Mouse (Mus musculus) CH12.LX (cell line): ENCODE measurements around the gene Sdhd. TPM values are rescaled to one million over a fixed set of nuclear protein-coding genes. Genes with fewer than 3 reads are reported as not detected.
A peak's percentile ranks its signal among the peaks of the same experiment; 100 is the strongest.

Experiments
- DNase-seq: peaks from one replicate; pipeline ENCODE4 v3.0.0-alpha.2; 2013; ENCODE audit errors: extremely low read depth
- H3K27ac ChIP-seq: 2 replicates; pipeline ENCODE4 v1.5.1; 2012; ENCODE audit warnings: low read depth, mild to moderate bottlenecking, control low read depth, moderate library complexity; ENCODE audit not compliant: insufficient read depth
- H3K27me3 ChIP-seq: replicated peaks from 2 replicates; pipeline ENCODE3; 2012; ENCODE audit warnings: inconsistent platforms
- H3K36me3 ChIP-seq, 2 experiments: replicated peaks in 1 of 2; 2 replicates each; pipeline versions ENCODE3 to v1.6.1; 2012; ENCODE audit warnings: inconsistent platforms in 1 of 2, low read length in 1 of 2, mild to moderate bottlenecking in 1 of 2, mixed read lengths in 1 of 2, moderate library complexity in 1 of 2; ENCODE audit not compliant: control insufficient read depth in 1 of 2, insufficient read depth in 1 of 2
- H3K4me1 ChIP-seq, 2 experiments: 2 replicates each; pipeline ENCODE4 v1.6.1; 2012; ENCODE audit warnings: inconsistent platforms in 1 of 2, moderate library complexity in 1 of 2; ENCODE audit not compliant: insufficient read depth in 2 of 2, control insufficient read depth in 1 of 2
- H3K4me2 ChIP-seq: 2 replicates; pipeline ENCODE4 v1.6.1; 2012; ENCODE audit warnings: low read depth, mild to moderate bottlenecking, control low read depth; ENCODE audit not compliant: poor library complexity, insufficient read depth, severe bottlenecking
- H3K4me3 ChIP-seq, 3 experiments: fragments of 150-350 bp in 1 of 3; sonication (generic) in 1 of 3; replicated peaks in 1 of 3; 2 replicates each; pipeline versions ENCODE3 to v1.5.1; 2011 to 2012; ENCODE audit warnings: low read depth in 2 of 3, low read length in 2 of 3, mild to moderate bottlenecking in 2 of 3, moderate library complexity in 2 of 3, control low read depth in 1 of 3, improper control_type of control experiment in 1 of 3, inconsistent platforms in 1 of 3, mixed read lengths in 1 of 3; ENCODE audit not compliant: poor library complexity in 1 of 3
- H3K79me2 ChIP-seq: replicated peaks from 2 replicates; pipeline ENCODE4 v1.6.1; 2012; ENCODE audit warnings: mild to moderate bottlenecking, moderate library complexity; ENCODE audit not compliant: control insufficient read depth, poor library complexity, insufficient read depth, severe bottlenecking; ENCODE audit errors: extremely low read depth
- H3K9ac ChIP-seq: 2 replicates; pipeline ENCODE4 v1.6.1; 2012; ENCODE audit warnings: low read depth, mild to moderate bottlenecking, control low read depth, moderate library complexity; ENCODE audit not compliant: insufficient read depth
- H3K9me3 ChIP-seq: replicated peaks from 2 replicates; pipeline ENCODE3; 2012; ENCODE audit warnings: low read length, inconsistent platforms, mixed read lengths
- BHLHE40 ChIP-seq: IDR thresholded peaks from 2 replicates; pipeline ENCODE4 v1.6.1; 2011; ENCODE audit warnings: mild to moderate bottlenecking, low read depth, low read length, improper control_type of control experiment
- CHD2 ChIP-seq: IDR thresholded peaks from 2 replicates; pipeline ENCODE4 v1.6.1; 2011; ENCODE audit warnings: low read length, improper control_type of control experiment
- CTCF ChIP-seq, 2 experiments: IDR thresholded peaks in 1 of 2; conservative IDR thresholded peaks in 1 of 2; 2 replicates each; pipeline ENCODE4 v1.5.1; 2011 to 2012; ENCODE audit warnings: low read depth in 2 of 2, low read length in 2 of 2, improper control_type of control experiment in 1 of 2, inconsistent platforms in 1 of 2, mild to moderate bottlenecking in 1 of 2, moderate library complexity in 1 of 2
- E2F4 ChIP-seq: IDR thresholded peaks from 2 replicates; pipeline ENCODE4 v1.6.1; 2011; ENCODE audit warnings: low read depth, low read length, improper control_type of control experiment; ENCODE audit not compliant: insufficient replicate concordance
- EP300 ChIP-seq: IDR thresholded peaks from 2 replicates; pipeline ENCODE4 v1.6.1; 2011; ENCODE audit warnings: low read length, improper control_type of control experiment
- ETS1 ChIP-seq: conservative IDR thresholded peaks from 2 replicates; pipeline ENCODE4 v1.6.1; 2012; ENCODE audit warnings: low read depth, mild to moderate bottlenecking, inconsistent platforms, low read length, improper control_type of control experiment, moderate library complexity
- JUN ChIP-seq: IDR thresholded peaks from 2 replicates; pipeline ENCODE4 v1.6.1; 2011; ENCODE audit warnings: low read depth, mild to moderate bottlenecking, low read length, improper control_type of control experiment, moderate library complexity; ENCODE audit not compliant: insufficient read depth
- KAT2A ChIP-seq: IDR thresholded peaks from 2 replicates; pipeline ENCODE4 v1.6.1; 2012; ENCODE audit warnings: low read length, improper control_type of control experiment, inconsistent platforms; ENCODE audit not compliant: insufficient replicate concordance
- MAFK ChIP-seq: IDR thresholded peaks from 2 replicates; pipeline ENCODE4 v1.6.1; 2011; ENCODE audit warnings: low read length, improper control_type of control experiment; ENCODE audit not compliant: insufficient replicate concordance
- MAZ ChIP-seq: IDR thresholded peaks from 2 replicates; pipeline ENCODE4 v1.6.1; 2012; ENCODE audit warnings: low read depth, mild to moderate bottlenecking, inconsistent platforms, low read length, improper control_type of control experiment, moderate library complexity
- MEF2A ChIP-seq: IDR thresholded peaks from 2 replicates; pipeline ENCODE4 v1.6.1; 2014; ENCODE audit warnings: low read depth, mild to moderate bottlenecking, inconsistent platforms, low read length, improper control_type of control experiment, borderline replicate concordance
- MXI1 ChIP-seq: IDR thresholded peaks from 2 replicates; pipeline ENCODE4 v1.6.1; 2011; ENCODE audit warnings: mild to moderate bottlenecking, low read depth, low read length, improper control_type of control experiment
- MYC ChIP-seq: IDR thresholded peaks from 2 replicates; pipeline ENCODE4 v1.6.1; 2011; ENCODE audit warnings: low read depth, mild to moderate bottlenecking, improper control_type of control experiment, low read length
- NRF1 ChIP-seq: IDR thresholded peaks from 2 replicates; pipeline ENCODE4 v1.6.1; 2014; ENCODE audit warnings: low read depth, mild to moderate bottlenecking, inconsistent platforms, low read length, improper control_type of control experiment, moderate library complexity
- PAX5 ChIP-seq: IDR thresholded peaks from 2 replicates; pipeline ENCODE4 v1.6.1; 2012; ENCODE audit warnings: low read length, inconsistent platforms, mixed read lengths
- POLR2AphosphoS2 ChIP-seq: IDR thresholded peaks from 2 replicates; pipeline ENCODE4 v1.6.1; 2011; ENCODE audit warnings: low read depth, low read length, improper control_type of control experiment
- RAD21 ChIP-seq: IDR thresholded peaks from 2 replicates; pipeline ENCODE4 v1.6.1; 2011; ENCODE audit warnings: low read depth, mild to moderate bottlenecking, low read length, improper control_type of control experiment, moderate library complexity
- SIN3A ChIP-seq: IDR thresholded peaks from 2 replicates; pipeline ENCODE4 v1.6.1; 2012; ENCODE audit warnings: low read length, improper control_type of control experiment, inconsistent platforms
- USF1 ChIP-seq: IDR thresholded peaks from 2 replicates; pipeline ENCODE4 v1.6.1; 2014; ENCODE audit warnings: low read depth, mild to moderate bottlenecking, inconsistent platforms, low read length, improper control_type of control experiment
- USF2 ChIP-seq: conservative IDR thresholded peaks from 2 replicates; pipeline ENCODE4 v1.6.1; 2011; ENCODE audit warnings: low read depth, low read length, improper control_type of control experiment
- ZC3H11A ChIP-seq: IDR thresholded peaks from 2 replicates; pipeline ENCODE4 v1.6.1; 2012; ENCODE audit warnings: low read depth, mild to moderate bottlenecking, inconsistent platforms, low read length, improper control_type of control experiment
- ZMIZ1 ChIP-seq: IDR thresholded peaks from 2 replicates; pipeline ENCODE4 v1.6.1; 2012; ENCODE audit warnings: low read depth, mild to moderate bottlenecking, inconsistent platforms, low read length, improper control_type of control experiment
- dilution Hi-C: fragments of 300-500 bp; cut with MboI; formaldehyde crosslinking; loops from 2 replicates; pipeline ENCODE4 v1.14.3; 2020; ENCODE audit warnings: low sequenced_read_pairs; ENCODE audit not compliant: extremely low pct_unique_long_range_greater_than_20kb, extremely low pct_ligation_motif_present
- in situ Hi-C: fragments of 300-500 bp; cut with MboI; formaldehyde crosslinking; loops from 3 replicates; pipeline ENCODE4 v1.14.3; 2019; ENCODE audit warnings: low sequenced_read_pairs, low pct_ligation_motif_present, low pct_unique_long_range_greater_than_20kb, mixed read lengths
- polyA plus RNA-seq: library from polyadenylated mRNA; unstranded; fragments of >175 nt; gene quantifications from 2 replicates; pipeline ENCODE4 v1.2.1, GENCODE M21; 2012; ENCODE audit warnings: low read depth; ENCODE audit not compliant: insufficient read length
- total RNA-seq, 2 experiments: library from RNA; depleted of rRNA; stranded (reverse); fragments of 300-350 nt in 1 of 2; fragments of >200 nt in 1 of 2; gene quantifications; 2 replicates each; pipeline ENCODE4 v1.2.3; 2012 to 2014

Gene Sdhd
- total and polyA plus RNA-seq, 3 experiments: 215 to 407 (median 240) TPM

- peak overlapping the region; percentile 62 for H3K27ac ChIP-seq
- peaks cover 26 to 48% of the 10 kb centered on the region in 2 experiments for H3K36me3 ChIP-seq
- peaks cover 47% of the 10 kb centered on the region for H3K79me2 ChIP-seq
- peak overlapping the region; percentile 92 for H3K9ac ChIP-seq
- peak overlapping the region; percentile 80 to 98 (median 84) for H3K4me3 ChIP-seq
- in situ Hi-C loops (loop anchor here (10.0 kb wide), 1 partner anchor 150 kb away; no protein-coding TSS in a partner anchor), dilution Hi-C loops (no loop called here)
- no peak for TF ChIP-seq USF1
- peak; percentile 30; the same call in 1 of the 2 replicates for TF ChIP-seq POLR2AphosphoS2
- no peak for TF ChIP-seq BHLHE40
- TF ChIP-seq E2F4: no peak
- no peak for TF ChIP-seq KAT2A
- no peak for TF ChIP-seq MEF2A
- no peaks in the 10 kb centered on the region for H3K27me3 ChIP-seq
- DNase-seq: peak; percentile 16
- peaks cover 5 to 34% of the 10 kb centered on the region in 2 experiments; a peak in 3 of 4 replicates for H3K4me1 ChIP-seq
- no peaks in the 10 kb centered on the region for H3K9me3 ChIP-seq
- peak overlapping the region; percentile 89 for H3K4me2 ChIP-seq
Observed at GRCm38 (mm10) chr9:50604338-50604737, 726 bp upstream of the Sdhd start.

- dilution Hi-C loops (no loop called here), in situ Hi-C loops (loop anchor here (10.0 kb wide), 1 partner anchor 149 kb away; no protein-coding TSS in a partner anchor)
- TF ChIP-seq NRF1: no peak
- TF ChIP-seq BHLHE40: no peak
- TF ChIP-seq SIN3A: peak; percentile 8; the same call in 1 of the 2 replicates
- peak in 1 of 2 experiments; percentile 29; a peak in 2 of 4 replicates for TF ChIP-seq CTCF (conservative IDR thresholded peaks at IDR 0.05 in 1 of 2, IDR thresholded peaks at IDR 0.05 in 1 of 2; ENCODE audit: low read depth in 2 of 2, low read length in 2 of 2)
- TF ChIP-seq E2F4: no peak
- no peaks in the 10 kb centered on the region for H3K9me3 ChIP-seq
- peak overlapping the region; percentile 80 to 98 (median 84) for H3K4me3 ChIP-seq
- peaks cover 25 to 48% of the 10 kb centered on the region in 2 experiments for H3K36me3 ChIP-seq
- H3K79me2 ChIP-seq: peaks cover 47% of the 10 kb centered on the region
- H3K27me3 ChIP-seq: no peaks in the 10 kb centered on the region
- H3K27ac ChIP-seq: peak overlapping the region; percentile 62
- H3K9ac ChIP-seq: peak overlapping the region; percentile 92
- H3K4me1 ChIP-seq: peaks cover 5 to 34% of the 10 kb centered on the region in 2 experiments; a peak in 3 of 4 replicates
- H3K4me2 ChIP-seq: peak overlapping the region; percentile 89
- no peak for DNase-seq
Observed at GRCm38 (mm10) chr9:50603998-50604324, 349 bp upstream of the Sdhd start.

- Histone ChIP-seq H3K9ac (peak overlapping the region; percentile 73), H3K79me2 (peaks cover 45% of the 10 kb centered on the region), H3K4me3 (peak overlapping the region; percentile 80 to 98 (median 84)), H3K9me3 (no peaks in the 10 kb centered on the region), H3K36me3 (peaks cover 30 to 52% of the 10 kb centered on the region in 2 experiments), H3K4me2 (peak overlapping the region; percentile 52), H3K27me3 (no peaks in the 10 kb centered on the region), H3K4me1 (peaks cover 5 to 34% of the 10 kb centered on the region in 2 experiments; a peak in 3 of 4 replicates), H3K27ac (no peak overlapping the region)
- in situ Hi-C loops (loop anchor here (10.0 kb wide), 1 partner anchor 147 kb away; no protein-coding TSS in a partner anchor), dilution Hi-C loops (no loop called here)
- DNase-seq: no peak
- TF ChIP-seq RAD21: no peak
- TF ChIP-seq MYC: no peak
- no peak for TF ChIP-seq EP300
- TF ChIP-seq MXI1: no peak
- TF ChIP-seq ETS1: no peak
- no peak for TF ChIP-seq ZC3H11A
- no peak for TF ChIP-seq E2F4
- no peak for TF ChIP-seq PAX5
- TF ChIP-seq CHD2: no peak
- TF ChIP-seq JUN: no peak
- no peak for TF ChIP-seq MAFK
- TF ChIP-seq NRF1: no peak
- no peak for TF ChIP-seq USF2
- TF ChIP-seq SIN3A: no peak
- TF ChIP-seq ZMIZ1: no peak
- TF ChIP-seq MAZ: no peak
- no peak for TF ChIP-seq USF1
Observed at GRCm38 (mm10) chr9:50602055-50602845, 1.4 kb downstream of the Sdhd start.
